Mouse (Mus musculus) kidney, adult 2 months (tissue): ENCODE data around the gene Ube4b.

Experiments used
- CTCF ChIP-seq: fragments of 200-500 bp; conservative IDR thresholded peaks from 2 replicates; pipeline ENCODE4 v1.5.1; 2011; ENCODE audit warnings: low read depth, mild to moderate bottlenecking, control low read depth, low read length, moderate library complexity, mixed read lengths; ENCODE audit not compliant: insufficient read depth, insufficient read length
- POLR2A ChIP-seq: fragments of 200-500 bp; IDR thresholded peaks from one replicate; pipeline ENCODE4 v1.6.1; 2011; ENCODE audit warnings: low read depth, low read length, control low read depth

- TF ChIP-seq POLR2A (no peak), CTCF (peak; percentile 60)
These were observed 27.1 kb upstream of the Ube4b start for GRCm38 (mm10) chr4:149453656-149454055.
